Mouse (Mus musculus) hindbrain, embryonic 13.5 days (tissue): ENCODE data around the gene Zdhhc1. TPM values are rescaled to one million over a fixed set of nuclear protein-coding genes. Genes with fewer than 3 reads are reported as not detected.
A peak's percentile ranks its signal among the peaks of the same experiment; 100 is the strongest.

ENCODE experiments used
- ATAC-seq: fragments of 200-750 bp; cut with Nextera tagmentation; 2 replicates; pipeline ENCODE4 v1.8.0; 2017; ENCODE audit warnings: moderate TSS enrichment; ENCODE audit not compliant: low FRiP score
- H3K27ac ChIP-seq: fragments of 300-500 bp; sonication (generic); 2 replicates; pipeline ENCODE4 v1.5.1; 2015; ENCODE audit warnings: inconsistent platforms, mild to moderate bottlenecking, moderate library complexity
- H3K27me3 ChIP-seq: fragments of 300-500 bp; sonication (generic); 2 replicates; pipeline ENCODE4 v1.6.1; 2015; ENCODE audit warnings: mild to moderate bottlenecking, inconsistent platforms
- H3K36me3 ChIP-seq: fragments of 300-500 bp; sonication (generic); 2 replicates; pipeline ENCODE4 v1.6.1; 2015; ENCODE audit warnings: mild to moderate bottlenecking, inconsistent platforms
- H3K4me1 ChIP-seq: fragments of 300-500 bp; sonication (generic); replicated peaks from 2 replicates; pipeline ENCODE4 v1.6.1; 2015; ENCODE audit warnings: inconsistent platforms
- H3K4me2 ChIP-seq: fragments of 300-500 bp; sonication (generic); 2 replicates; pipeline ENCODE4 v1.6.1; 2015; ENCODE audit warnings: inconsistent platforms, mild to moderate bottlenecking, moderate library complexity
- H3K4me3 ChIP-seq: fragments of 300-500 bp; sonication (generic); 2 replicates; pipeline ENCODE4 v1.5.1; 2015; ENCODE audit warnings: mild to moderate bottlenecking, inconsistent platforms
- H3K9ac ChIP-seq: fragments of 300-500 bp; sonication (generic); 2 replicates; pipeline ENCODE4 v1.6.1; 2015; ENCODE audit warnings: mild to moderate bottlenecking, inconsistent platforms
- H3K9me3 ChIP-seq: fragments of 300-500 bp; sonication (generic); 2 replicates; pipeline ENCODE4 v1.6.1; 2016; ENCODE audit warnings: inconsistent platforms
- WGBS: fragments of 180-500 bp; shearing (Covaris S2); methylation state at CpG from one replicate; pipeline ENCODE4 v1.1.7; 2015; 5-methylcytosine and 5-hydroxymethylcytosine counted together
- polyA plus RNA-seq: library from polyadenylated mRNA; unstranded; fragments of >200 nt; fragmentation: Nextera tagmentation; extraction: Ambion mirVana; gene quantifications from 2 replicates; pipeline ENCODE4 v1.2.1, GENCODE M21; 2015

Zdhhc1 gene
- polyA plus RNA-seq, 1 experiment from 2014 or later, result 34.3 TPM

- peaks cover 20% of the 10 kb centered on the region for H3K36me3 ChIP-seq
- 66% methylated on average over 7 of the region's 7 CpGs for WGBS
- H3K4me1 ChIP-seq, result peaks cover 79% of the 10 kb centered on the region
- H3K4me2 ChIP-seq, result no peak overlapping the region
- H3K9ac ChIP-seq, result peak overlapping the region; percentile 24; the same call in 1 of the 2 replicates
- peak overlapping the region; percentile 77 for H3K27ac ChIP-seq
- no peak for ATAC-seq
- H3K4me3 ChIP-seq, result no peak overlapping the region
- H3K9me3 ChIP-seq, result no peaks in the 10 kb centered on the region
- H3K27me3 ChIP-seq, result no peaks in the 10 kb centered on the region
Measured at GRCm38 (mm10) chr8:105466700-105467291, 29.9 kb downstream of the Zdhhc1 start.

- Histone ChIP-seq H3K4me2 (no peak overlapping the region), H3K36me3 (peaks cover 20% of the 10 kb centered on the region), H3K4me1 (peaks cover 73% of the 10 kb centered on the region), H3K27me3 (no peaks in the 10 kb centered on the region), H3K27ac (peak overlapping the region; percentile 77), H3K9me3 (no peaks in the 10 kb centered on the region), H3K4me3 (no peak overlapping the region), H3K9ac (no peak overlapping the region)
- 87% methylated on average over 6 of the region's 6 CpGs for WGBS
- ATAC-seq, result no peak
Measured at GRCm38 (mm10) chr8:105466246-105466645, 30.5 kb downstream of the Zdhhc1 start.

GRCm38 (mm10) chr8:105464595-105464994 lies 32.1 kb downstream of the Zdhhc1 start:
- Histone ChIP-seq H3K4me1 (peaks cover 66% of the 10 kb centered on the region), H3K9ac (no peak overlapping the region), H3K36me3 (peaks cover 20% of the 10 kb centered on the region), H3K4me3 (no peak overlapping the region), H3K9me3 (no peaks in the 10 kb centered on the region), H3K27ac (peak overlapping the region; percentile 45), H3K27me3 (no peaks in the 10 kb centered on the region), H3K4me2 (no peak overlapping the region)
- ATAC-seq, result no peak
- 59% methylated on average over 7 of the region's 7 CpGs for WGBS

- Histone ChIP-seq H3K27me3 (no peaks in the 10 kb centered on the region), H3K9ac (no peak overlapping the region), H3K36me3 (peaks cover 4% of the 10 kb centered on the region; the same call in 1 of the 2 replicates), H3K4me1 (peaks cover 40% of the 10 kb centered on the region), H3K27ac (no peak overlapping the region), H3K9me3 (no peaks in the 10 kb centered on the region), H3K4me2 (no peak overlapping the region), H3K4me3 (no peak overlapping the region)
- ATAC-seq, result no peak
- WGBS, result 73% methylated on average over 13 of the region's 13 CpGs
Measured at GRCm38 (mm10) chr8:105461085-105461803, 35.5 kb downstream of the Zdhhc1 start.

GRCm38 (mm10) chr8:105455218-105455617 lies 41.5 kb downstream of the Zdhhc1 start:
- H3K27me3 ChIP-seq, result no peaks in the 10 kb centered on the region
- H3K27ac ChIP-seq, result no peak overlapping the region
- H3K4me2 ChIP-seq, result no peak overlapping the region
- H3K4me1 ChIP-seq, result peaks cover 15% of the 10 kb centered on the region
- H3K4me3 ChIP-seq, result no peak overlapping the region
- H3K36me3 ChIP-seq, result no peaks in the 10 kb centered on the region
- no peak overlapping the region for H3K9ac ChIP-seq
- ATAC-seq, result no peak
- 70% methylated on average over 10 of the region's 10 CpGs for WGBS
- no peaks in the 10 kb centered on the region for H3K9me3 ChIP-seq

GRCm38 (mm10) chr8:105454088-105454487 lies 42.6 kb downstream of the Zdhhc1 start:
- no peak overlapping the region for H3K4me2 ChIP-seq
- no peak overlapping the region for H3K9ac ChIP-seq
- WGBS, result 60% methylated on average over 5 of the region's 5 CpGs
- H3K4me1 ChIP-seq, result peaks cover 12% of the 10 kb centered on the region
- no peak for ATAC-seq
- H3K4me3 ChIP-seq, result no peak overlapping the region
- H3K27ac ChIP-seq, result no peak overlapping the region
- H3K36me3 ChIP-seq, result no peaks in the 10 kb centered on the region
- no peaks in the 10 kb centered on the region for H3K27me3 ChIP-seq
- no peaks in the 10 kb centered on the region for H3K9me3 ChIP-seq

GRCm38 (mm10) chr8:105453296-105453695 lies 43.4 kb downstream of the Zdhhc1 start:
- Histone ChIP-seq H3K4me2 (no peak overlapping the region), H3K9me3 (no peaks in the 10 kb centered on the region), H3K27me3 (no peaks in the 10 kb centered on the region), H3K4me1 (peaks cover 11% of the 10 kb centered on the region), H3K9ac (no peak overlapping the region), H3K4me3 (no peak overlapping the region), H3K36me3 (no peaks in the 10 kb centered on the region), H3K27ac (no peak overlapping the region)
- WGBS, result 82% methylated on average over 5 of the region's 5 CpGs
- ATAC-seq, result no peak

GRCm38 (mm10) chr8:105451903-105452603 lies 44.6 kb downstream of the Zdhhc1 start:
- Histone ChIP-seq H3K9ac (no peak overlapping the region), H3K4me2 (no peak overlapping the region), H3K4me1 (peaks cover 11% of the 10 kb centered on the region), H3K4me3 (no peak overlapping the region), H3K36me3 (no peaks in the 10 kb centered on the region), H3K27ac (no peak overlapping the region), H3K9me3 (no peaks in the 10 kb centered on the region), H3K27me3 (no peaks in the 10 kb centered on the region)
- 49% methylated on average over 15 of the region's 15 CpGs for WGBS
- no peak for ATAC-seq

- no peak overlapping the region for H3K4me3 ChIP-seq
- 40% methylated on average over 1 of the region's 1 CpGs for WGBS
- H3K4me1 ChIP-seq, result peaks cover 15% of the 10 kb centered on the region
- no peaks in the 10 kb centered on the region for H3K27me3 ChIP-seq
- H3K9ac ChIP-seq, result no peak overlapping the region
- no peak for ATAC-seq
- H3K9me3 ChIP-seq, result no peaks in the 10 kb centered on the region
- no peaks in the 10 kb centered on the region for H3K36me3 ChIP-seq
- H3K4me2 ChIP-seq, result no peak overlapping the region
- no peak overlapping the region for H3K27ac ChIP-seq
Measured at GRCm38 (mm10) chr8:105450977-105451376, 45.7 kb downstream of the Zdhhc1 start.

- no peaks in the 10 kb centered on the region for H3K36me3 ChIP-seq
- no peak overlapping the region for H3K27ac ChIP-seq
- no peaks in the 10 kb centered on the region for H3K9me3 ChIP-seq
- H3K4me3 ChIP-seq, result no peak overlapping the region
- WGBS, result 91% methylated on average over 5 of the region's 5 CpGs
- no peak for ATAC-seq
- no peaks in the 10 kb centered on the region for H3K27me3 ChIP-seq
- H3K9ac ChIP-seq, result no peak overlapping the region
- peaks cover 24% of the 10 kb centered on the region for H3K4me1 ChIP-seq
- H3K4me2 ChIP-seq, result no peak overlapping the region
Measured at GRCm38 (mm10) chr8:105448596-105448995, 48.1 kb downstream of the Zdhhc1 start.

GRCm38 (mm10) chr8:105448188-105448587 lies 48.5 kb downstream of the Zdhhc1 start:
- H3K4me1 ChIP-seq, result peaks cover 24% of the 10 kb centered on the region
- no peak overlapping the region for H3K27ac ChIP-seq
- H3K36me3 ChIP-seq, result no peaks in the 10 kb centered on the region
- no peak overlapping the region for H3K9ac ChIP-seq
- ATAC-seq, result no peak
- no peak overlapping the region for H3K4me2 ChIP-seq
- no peaks in the 10 kb centered on the region for H3K9me3 ChIP-seq
- no peak overlapping the region for H3K4me3 ChIP-seq
- no peaks in the 10 kb centered on the region for H3K27me3 ChIP-seq
- WGBS, result 92% methylated on average over 3 of the region's 3 CpGs

- no peak overlapping the region for H3K9ac ChIP-seq
- peak; percentile 61; the same call in 1 of the 2 replicates for ATAC-seq
- H3K4me1 ChIP-seq, result peaks cover 13% of the 10 kb centered on the region
- no peaks in the 10 kb centered on the region for H3K9me3 ChIP-seq
- no peaks in the 10 kb centered on the region for H3K27me3 ChIP-seq
- 5% methylated on average over 4 of the region's 4 CpGs for WGBS
- peak overlapping the region; percentile 79 for H3K27ac ChIP-seq
- peak overlapping the region; percentile 30 for H3K4me2 ChIP-seq
- H3K36me3 ChIP-seq, result no peaks in the 10 kb centered on the region
- no peak overlapping the region for H3K4me3 ChIP-seq
Measured at GRCm38 (mm10) chr8:105446127-105446552, 50.6 kb downstream of the Zdhhc1 start.
